Mouse (Mus musculus) gastrocnemius, adult 2 months (tissue): Measurements from ENCODE around the gene Fndc3c1. TPM values are rescaled to one million over a fixed set of nuclear protein-coding genes. Genes with fewer than 3 reads are reported as not detected.
A peak's percentile ranks its signal among the peaks of the same experiment; 100 is the strongest.
"Not testable (repeated sequence)": the region's sequence is repeated elsewhere in the genome, so short reads cannot be mapped to it uniquely, and the experiment has no call there.

Experiments used
- DNase-seq: peaks from one replicate; pipeline ENCODE4 v3.0.0; 2022
- H3K27ac ChIP-seq: fragments of 200-600 bp; 2 replicates; pipeline ENCODE4 v1.8.1; 2022; ENCODE audit warnings: mild to moderate bottlenecking
- H3K4me3 ChIP-seq: fragments of 200-600 bp; 2 replicates; pipeline ENCODE4 v1.8.1; 2022; ENCODE audit warnings: mild to moderate bottlenecking, moderate library complexity
- CTCF ChIP-seq: fragments of 200-600 bp; IDR thresholded peaks from 2 replicates; pipeline ENCODE4 v1.8.1; 2022; ENCODE audit warnings: antibody characterized with exemption, mild to moderate bottlenecking, moderate library complexity
- intact Hi-C: fragments of 180-260 bp; cut with DNase I; formaldehyde crosslinking; loops from one replicate; pipeline ENCODE4 v1.15.1; 2025
- long read RNA-seq, 2 experiments: library from polyadenylated mRNA; stranded (forward); transcript quantifications; one replicate each; pipeline ENCODE4 v2.0.0; 2021
- microRNA-seq: library from miRNA; unstranded; fragments of <30 nt; microRNA quantifications from one replicate; pipeline ENCODE4 v1.2.0, GENCODE M21; 2021
- total RNA-seq, 2 experiments: library from RNA; stranded (reverse); gene quantifications; 2 replicates each; pipeline ENCODE4 v1.2.3; 2021

Gene Fndc3c1
- total RNA-seq, result under 1 TPM; 0.69 to 0.86 TPM
- long read RNA-seq, experiment 1, result 0 reads
- long read RNA-seq, experiment 2, partial matches to known transcripts, result 0 of 2 reads
- long read RNA-seq, experiment 2, other reads (novel, unspliced or antisense), result 2 of 2 reads

DNA sequence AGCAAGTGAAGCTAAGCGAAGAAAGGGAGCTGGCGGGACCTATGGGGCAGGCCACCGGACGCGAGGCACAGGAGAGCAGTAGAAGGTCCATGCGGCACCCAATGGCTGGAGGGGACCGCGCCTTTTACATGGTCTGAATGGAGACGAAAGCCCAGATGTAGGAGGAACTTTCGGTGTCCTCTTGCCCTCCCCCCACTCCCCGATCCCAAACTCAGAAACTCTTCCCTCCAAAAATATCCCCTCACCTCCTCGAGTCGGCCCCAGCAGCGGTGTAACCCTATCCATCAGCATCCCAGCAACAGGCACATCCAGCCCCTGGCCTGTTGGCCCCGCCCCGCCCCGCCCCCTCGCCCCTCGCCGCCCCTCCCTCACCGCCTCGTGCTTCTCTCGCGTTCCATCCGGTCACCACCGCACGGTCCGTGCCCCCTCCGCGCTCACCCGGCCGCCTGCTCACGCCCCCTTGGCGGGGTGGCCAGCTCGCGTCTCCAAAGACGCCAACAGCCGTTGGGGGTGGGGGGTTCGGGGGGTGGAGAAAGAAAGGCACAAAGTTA, at the start of gene Fndc3c1:
Gene Fndc3c1, minus strand, starts transcription at position 301 of the 551 bp plus-strand sequence.
- intact Hi-C loops, result no loop called here
- no peak within 1 kb of the TSS for H3K27ac ChIP-seq
- DNase-seq, result peak; percentile 23
- no peak for TF ChIP-seq CTCF
- peak within 1 kb of the TSS; percentile 66 for H3K4me3 ChIP-seq

DNA sequence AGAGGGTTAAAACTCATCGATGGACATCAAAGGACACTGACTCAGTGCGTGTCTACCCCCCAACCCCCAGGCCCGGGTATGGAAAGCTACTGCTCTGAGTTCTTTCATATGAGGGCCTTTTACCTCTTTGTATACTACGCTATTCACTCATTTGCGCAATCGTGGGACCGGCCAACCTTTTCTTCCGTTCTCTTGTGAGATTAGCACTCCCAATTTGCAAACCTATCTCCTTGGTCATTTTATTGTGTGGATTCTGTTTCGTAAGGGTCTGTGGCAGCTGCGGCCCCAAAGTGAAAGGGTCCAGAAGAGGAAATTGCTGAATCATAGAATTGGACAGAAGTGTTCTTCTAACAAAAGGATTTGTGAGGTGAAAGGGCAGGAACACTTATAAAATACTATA, 1.2 kb upstream of the Fndc3c1 start:
- intact Hi-C loops, result no loop called here
- DNase-seq, result no peak
- Histone ChIP-seq H3K4me3 (no peak overlapping the region), H3K27ac (no peak overlapping the region)
- TF ChIP-seq CTCF, result no peak

- no peak overlapping the region for H3K27ac ChIP-seq
- DNase-seq, result no peak
- TF ChIP-seq CTCF, result no peak
- intact Hi-C loops, result no loop called here
- H3K4me3 ChIP-seq, result peak overlapping the region; percentile 66
Observed at GRCm38 (mm10) chrX:106485671-106486070, 470 bp upstream of the Fndc3c1 start.

DNA sequence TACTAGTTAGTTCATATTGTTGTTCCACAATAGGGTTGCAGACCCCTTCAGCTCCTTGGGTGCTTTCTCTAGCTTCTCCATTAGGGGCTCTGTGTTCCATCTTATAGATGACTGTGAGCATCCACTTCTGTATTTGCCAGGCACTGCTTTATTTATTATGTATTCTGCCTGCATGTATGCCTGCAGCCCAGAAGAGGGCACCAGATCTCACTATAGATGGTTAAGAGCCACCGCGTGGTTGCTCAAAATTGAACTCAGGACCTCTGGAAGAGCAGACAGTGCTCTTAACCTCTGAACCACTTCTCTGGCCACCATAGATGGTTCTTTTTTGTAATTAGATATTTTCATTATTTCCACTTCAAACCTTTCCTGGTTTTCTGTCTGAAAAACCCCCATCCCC, 5.3 kb downstream of the Fndc3c1 start:
- TF ChIP-seq CTCF, result peak; percentile 42
- intact Hi-C loops, H3K27ac ChIP-seq, DNase-seq, H3K4me3 ChIP-seq: not testable (repeated sequence)

GRCm38 (mm10) chrX:106385304-106385703, 99.9 kb downstream of the Fndc3c1 start:
- no peak; the same call in 1 of the 2 replicates for TF ChIP-seq CTCF
- intact Hi-C loops, result no loop called here
- Histone ChIP-seq H3K27ac (no peak overlapping the region), H3K4me3 (no peak overlapping the region)
- no peak for DNase-seq

DNA sequence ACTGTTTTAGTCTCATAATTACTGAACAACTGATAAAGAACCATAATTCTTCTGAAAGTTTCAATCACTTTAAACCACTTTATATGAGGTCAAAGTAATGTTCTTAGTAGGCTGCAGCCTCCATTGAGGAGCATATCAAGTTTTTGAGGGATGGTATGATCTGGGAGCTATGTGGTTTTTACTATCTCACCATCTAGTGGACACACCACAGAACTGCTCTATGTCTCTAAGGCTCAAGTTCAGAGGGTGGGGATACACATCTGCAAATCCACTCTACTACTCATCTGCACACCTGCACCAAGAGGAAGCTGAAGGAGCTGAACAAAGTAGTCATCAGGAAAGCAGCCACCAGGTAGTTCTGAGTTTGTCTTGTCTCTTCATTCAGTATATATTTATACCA, 104.6 kb downstream of the Fndc3c1 start:
- intact Hi-C loops, result no loop called here
- no peak overlapping the region for H3K4me3 ChIP-seq
- peak; percentile 15; the same call in 1 of the 2 replicates for TF ChIP-seq CTCF
- DNase-seq, result no peak
- H3K27ac ChIP-seq, result no peak overlapping the region

Small RNA genes lying within 50 kb of the gene (microRNA-seq; reads per million reads assigned to microRNA genes)
- not detected for gene Gm27428

Other genes with a start within 250 kb of the Fndc3c1 start
- not detected for gene Fnd3c2, start 230.0 kb downstream of the Fndc3c1 start, total RNA-seq
- gene Gm5127, start 97.8 kb upstream of the Fndc3c1 start, total RNA-seq, result not detected
- under 1 TPM; 0.59 TPM for gene Cysltr1, start 118.3 kb upstream of the Fndc3c1 start, total RNA-seq